Mouse (Mus musculus) limb, embryonic 14.5 days (tissue): ENCODE results near the gene Rerg. TPM values are rescaled to one million over a fixed set of nuclear protein-coding genes. Genes with fewer than 3 reads are reported as not detected.

ENCODE experiments used
- ATAC-seq: fragments of 200-750 bp; cut with Nextera tagmentation; 2 replicates; pipeline ENCODE4 v1.8.0; 2017; ENCODE audit warnings: low read depth, moderate number of reproducible peaks, moderate TSS enrichment; ENCODE audit not compliant: low FRiP score
- DNase-seq: peaks from one replicate; pipeline ENCODE4 v3.0.0-alpha.2; 2015; ENCODE audit warnings: low spot score
- H3K27ac ChIP-seq: fragments of 300-500 bp; sonication (generic); replicated peaks from 2 replicates; pipeline ENCODE4 v1.5.1; 2014; ENCODE audit warnings: low read depth, mild to moderate bottlenecking, low read length, moderate library complexity, mixed read lengths
- H3K27me3 ChIP-seq: fragments of 300-500 bp; sonication (generic); 2 replicates; pipeline ENCODE4 v1.6.1; 2014; ENCODE audit warnings: low read length, mixed read lengths; ENCODE audit not compliant: control insufficient read depth, insufficient read depth
- H3K36me3 ChIP-seq: fragments of 300-500 bp; sonication (generic); 2 replicates; pipeline ENCODE4 v1.6.1; 2014; ENCODE audit warnings: mild to moderate bottlenecking, low read length, moderate library complexity, mixed read lengths; ENCODE audit not compliant: control insufficient read depth, insufficient read depth
- H3K4me1 ChIP-seq: fragments of 300-500 bp; sonication (generic); 2 replicates; pipeline ENCODE4 v1.6.1; 2014; ENCODE audit warnings: antibody characterized with exemption, low read length, mixed read lengths; ENCODE audit not compliant: control insufficient read depth, insufficient read depth
- H3K4me2 ChIP-seq: fragments of 300-500 bp; sonication (generic); replicated peaks from 2 replicates; pipeline ENCODE4 v1.6.1; 2014; ENCODE audit warnings: low read depth, mild to moderate bottlenecking, low read length, moderate library complexity; ENCODE audit not compliant: severe bottlenecking
- H3K4me3 ChIP-seq: fragments of 300-500 bp; sonication (generic); replicated peaks from 2 replicates; pipeline ENCODE4 v1.5.1; 2014; ENCODE audit warnings: low read length
- H3K9ac ChIP-seq: fragments of 300-500 bp; sonication (generic); 2 replicates; pipeline ENCODE4 v1.6.1; 2014; ENCODE audit warnings: mild to moderate bottlenecking, low read depth, low read length, moderate library complexity; ENCODE audit not compliant: severe bottlenecking
- H3K9me3 ChIP-seq: fragments of 300-500 bp; sonication (generic); 2 replicates; pipeline ENCODE4 v1.6.1; 2016; ENCODE audit warnings: low read length; ENCODE audit not compliant: control insufficient read depth
- POLR2A ChIP-seq: fragments of 200-500 bp; IDR thresholded peaks from 2 replicates; pipeline ENCODE4 v1.8.0; 2012; ENCODE audit warnings: inconsistent platforms, mild to moderate bottlenecking, moderate library complexity, borderline replicate concordance; ENCODE audit not compliant: insufficient read depth, insufficient read length; ENCODE audit errors: extremely low read depth
- WGBS: fragments of 180-500 bp; shearing (Covaris S2); extraction: QIAGEN DNeasy Blood & Tissue Kit; methylation state at CpG from one replicate; pipeline ENCODE4 v1.1.7; 2014; 5-methylcytosine and 5-hydroxymethylcytosine counted together
- polyA plus RNA-seq, 2 experiments: library from polyadenylated mRNA; depleted of rRNA in 1 of 2; stranded (reverse) in 1 of 2; unstranded in 1 of 2; fragments of >200 nt; fragmentation: Nextera tagmentation in 1 of 2; extraction: Ambion mirVana in 1 of 2; gene quantifications; 2 replicates each; pipeline versions ENCODE4 v1.2.1 to v1.2.3; 2012 to 2014

The Rerg gene
- polyA plus RNA-seq, 2 experiments: 22.1 to 33.6 TPM

GRCm38 (mm10) chr6:137014346-137014745 is 156.0 kb downstream of the Rerg start:
- WGBS: 80% methylated on average over 6 of the region's 6 CpGs
- TF ChIP-seq POLR2A: no peak
- H3K4me2 ChIP-seq: no peak overlapping the region
- DNase-seq (no peak), ATAC-seq (no peak)
- H3K9me3 ChIP-seq: no peaks in the 10 kb centered on the region
- H3K9ac ChIP-seq: no peak overlapping the region
- H3K4me1 ChIP-seq: no peaks in the 10 kb centered on the region
- no peaks in the 10 kb centered on the region for H3K27me3 ChIP-seq
- H3K36me3 ChIP-seq: no peaks in the 10 kb centered on the region
- H3K27ac ChIP-seq: no peak overlapping the region
- H3K4me3 ChIP-seq: no peak overlapping the region

DNA sequence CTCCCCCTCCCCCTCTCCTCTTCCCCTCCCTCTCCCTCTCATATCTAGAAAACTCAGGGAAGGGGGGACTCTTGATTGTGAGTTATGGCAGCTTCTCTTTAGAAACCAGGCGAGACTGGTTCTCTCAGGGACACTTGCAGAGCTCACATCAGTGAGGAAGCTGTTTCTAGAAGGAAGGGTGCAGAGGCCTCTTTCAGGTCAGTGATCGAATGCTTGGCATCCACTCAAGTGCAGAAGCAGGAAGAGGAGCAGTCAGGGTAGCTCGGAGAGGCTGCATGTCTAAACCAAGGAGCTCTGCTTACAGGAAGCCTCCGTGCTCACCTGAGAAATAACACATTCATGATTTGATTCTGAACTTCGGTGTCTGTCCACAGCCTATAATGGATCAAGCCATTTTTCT is 159.1 kb downstream of the Rerg start:
- no peaks in the 10 kb centered on the region for H3K9me3 ChIP-seq
- no peak overlapping the region for H3K4me3 ChIP-seq
- no peaks in the 10 kb centered on the region for H3K4me1 ChIP-seq
- no peak overlapping the region for H3K4me2 ChIP-seq
- no peak overlapping the region for H3K27ac ChIP-seq
- ATAC-seq (no peak), DNase-seq (no peak)
- no peak for TF ChIP-seq POLR2A
- no peaks in the 10 kb centered on the region for H3K27me3 ChIP-seq
- 77% methylated on average over 5 of the region's 5 CpGs for WGBS
- H3K9ac ChIP-seq: no peak overlapping the region
- no peaks in the 10 kb centered on the region for H3K36me3 ChIP-seq

Other genes starting within 250 kb of the Rerg start
- gene Erp27, start 248.3 kb downstream of the Rerg start, polyA plus RNA-seq (2012; rRNA removed): 0.52 and 0.59 TPM in 2 replicates
- 0.55 and 0.69 TPM in 2 replicates for gene Erp27, start 248.3 kb downstream of the Rerg start, polyA plus RNA-seq (2014; fragmentation: Nextera tagmentation; extraction: Ambion mirVana)
- 0.12 and 0.20 TPM in 2 replicates for gene Pde6h, start 246.7 kb downstream of the Rerg start, polyA plus RNA-seq (2012; rRNA removed)
- 0.23 TPM in 1 of 2 replicates, not detected in the other for gene Pde6h, start 246.7 kb downstream of the Rerg start, polyA plus RNA-seq (2014; fragmentation: Nextera tagmentation; extraction: Ambion mirVana)
- 104 TPM in 2 replicates for gene Arhgdib, start 228.6 kb downstream of the Rerg start, polyA plus RNA-seq (2012; rRNA removed)
- gene Arhgdib, start 228.6 kb downstream of the Rerg start, polyA plus RNA-seq (2014; fragmentation: Nextera tagmentation; extraction: Ambion mirVana): 147 and 149 TPM in 2 replicates
- 2.0 and 2.5 TPM in 2 replicates for gene Ptpro, start 81.8 kb upstream of the Rerg start, polyA plus RNA-seq (2012; rRNA removed)
- 2.3 and 4.0 TPM in 2 replicates for gene Ptpro, start 81.8 kb upstream of the Rerg start, polyA plus RNA-seq (2014; fragmentation: Nextera tagmentation; extraction: Ambion mirVana)